Mouse (Mus musculus) lung, embryonic 16.5 days (tissue): ENCODE measurements at regions not wholly inside any gene's neighbourhood (a gene's known extent, or its start where the extent isn't known, plus 50 kb on each side); places are given as distances from the start of the nearest gene placed in this dataset.

Source experiments
- ATAC-seq: fragments of 200-750 bp; cut with Nextera tagmentation; 2 replicates; pipeline ENCODE4 v1.8.0; 2017; ENCODE audit warnings: low read depth, mild to moderate bottlenecking, moderate library complexity
- H3K27ac ChIP-seq: fragments of 300-500 bp; sonication (generic); 2 replicates; pipeline ENCODE4 v1.5.1; 2014; ENCODE audit warnings: mild to moderate bottlenecking, control low read depth, low read length
- H3K27me3 ChIP-seq: fragments of 300-500 bp; sonication (generic); 2 replicates; pipeline ENCODE4 v1.6.1; 2014; ENCODE audit warnings: low read depth, low read length, mixed read lengths; ENCODE audit not compliant: control insufficient read depth, insufficient read depth
- H3K36me3 ChIP-seq: fragments of 300-500 bp; sonication (generic); 2 replicates; pipeline ENCODE4 v1.6.1; 2014; ENCODE audit warnings: low read length; ENCODE audit not compliant: control insufficient read depth, insufficient read depth
- H3K4me1 ChIP-seq: fragments of 300-500 bp; sonication (generic); replicated peaks from 2 replicates; pipeline ENCODE4 v1.6.1; 2014; ENCODE audit warnings: low read length, mixed read lengths; ENCODE audit not compliant: control insufficient read depth, insufficient read depth
- H3K4me2 ChIP-seq: fragments of 300-500 bp; sonication (generic); 2 replicates; pipeline ENCODE4 v1.6.1; 2014; ENCODE audit warnings: low read depth, low read length, control low read depth
- H3K4me3 ChIP-seq: fragments of 300-500 bp; sonication (generic); 2 replicates; pipeline ENCODE4 v1.5.1; 2014; ENCODE audit warnings: mild to moderate bottlenecking, low read length, control low read depth
- H3K9ac ChIP-seq: fragments of 300-500 bp; sonication (generic); 2 replicates; pipeline ENCODE4 v1.6.1; 2014; ENCODE audit warnings: low read length, control low read depth
- H3K9me3 ChIP-seq: fragments of 300-500 bp; sonication (generic); 2 replicates; pipeline ENCODE4 v1.6.1; 2016; ENCODE audit warnings: low read length; ENCODE audit not compliant: control insufficient read depth
- WGBS: fragments of 180-500 bp; shearing (Covaris S2); extraction: QIAGEN DNeasy Blood & Tissue Kit; methylation state at CpG from one replicate; pipeline ENCODE4 v1.1.7; 2014; 5-methylcytosine and 5-hydroxymethylcytosine counted together

DNA sequence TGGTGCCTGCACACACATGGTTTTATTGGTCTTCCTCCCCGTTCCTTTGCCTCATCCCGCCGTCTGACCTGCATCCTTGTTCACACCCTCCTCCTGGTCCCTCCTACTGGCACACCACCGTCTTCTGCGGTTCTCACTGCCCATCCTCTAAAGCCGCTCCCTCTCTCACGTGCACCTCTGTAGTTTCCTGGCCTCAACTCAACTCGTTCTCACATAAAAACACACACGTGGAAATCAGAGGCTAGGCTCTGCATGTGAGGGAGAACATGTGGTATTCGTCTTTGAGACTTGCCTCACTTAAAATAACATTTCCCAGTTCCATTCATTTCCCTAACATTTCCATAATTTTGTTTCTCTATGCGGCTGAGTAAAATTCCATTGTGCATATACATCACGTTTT, 69.5 kb downstream of the Aldh8a1 start:
- peaks cover 3% of the 10 kb centered on the region; the same call in 1 of the 2 replicates for H3K4me1 ChIP-seq
- H3K9ac ChIP-seq: no peak overlapping the region
- no peak overlapping the region for H3K4me2 ChIP-seq
- 54% methylated on average over 12 of the region's 12 CpGs for WGBS
- H3K27me3 ChIP-seq: no peaks in the 10 kb centered on the region
- no peaks in the 10 kb centered on the region for H3K36me3 ChIP-seq
- H3K27ac ChIP-seq: no peak overlapping the region
- no peak for ATAC-seq
- H3K9me3 ChIP-seq: no peaks in the 10 kb centered on the region
- H3K4me3 ChIP-seq: no peak overlapping the region

DNA sequence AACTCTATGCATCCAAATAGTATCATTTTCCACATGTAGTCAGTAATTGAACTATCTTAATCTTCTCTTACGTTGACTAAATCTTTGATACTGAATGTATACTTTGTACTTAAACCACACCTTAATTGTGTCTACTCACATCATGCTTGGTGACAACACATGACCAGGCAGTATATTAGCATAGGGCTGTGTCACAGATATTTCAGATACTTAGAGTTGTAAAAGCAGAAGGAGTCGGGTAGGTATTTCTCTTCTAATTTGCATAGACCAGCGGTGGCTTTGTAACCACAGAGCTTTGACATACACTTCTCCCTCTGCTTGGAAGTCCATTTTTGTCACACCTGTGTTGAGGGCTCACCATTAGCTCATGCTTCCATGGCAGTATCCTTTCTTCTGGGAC, 71.0 kb downstream of the Aldh8a1 start:
- no peak overlapping the region for H3K27ac ChIP-seq
- H3K9me3 ChIP-seq: no peaks in the 10 kb centered on the region
- no peak overlapping the region for H3K9ac ChIP-seq
- H3K27me3 ChIP-seq: no peaks in the 10 kb centered on the region
- H3K4me1 ChIP-seq: peaks cover 2% of the 10 kb centered on the region; the same call in 1 of the 2 replicates
- H3K4me3 ChIP-seq: no peak overlapping the region
- no peaks in the 10 kb centered on the region for H3K36me3 ChIP-seq
- 91% methylated on average over 3 of the region's 3 CpGs for WGBS
- no peak for ATAC-seq
- no peak overlapping the region for H3K4me2 ChIP-seq

DNA sequence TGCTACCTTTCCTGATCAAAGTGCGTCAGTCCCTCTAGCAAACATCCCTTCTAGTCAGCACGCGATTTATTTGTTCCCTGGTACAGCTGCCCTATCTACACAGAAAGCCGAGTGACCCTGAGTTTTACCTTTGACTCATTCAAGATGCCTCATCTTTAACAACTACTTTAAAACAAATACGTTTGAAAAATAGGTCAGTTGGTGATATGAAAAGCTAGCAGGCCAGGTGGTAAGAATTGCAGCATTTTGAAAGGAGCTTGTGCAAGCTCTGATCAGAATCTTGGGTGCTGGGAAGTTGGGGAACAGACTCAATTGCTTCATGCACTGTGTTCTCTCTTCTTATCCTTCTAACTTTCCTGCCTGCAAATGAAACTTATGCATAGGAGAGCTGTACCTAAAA, 71.9 kb downstream of the Aldh8a1 start:
- Histone ChIP-seq H3K9ac (no peak overlapping the region), H3K27ac (no peak overlapping the region), H3K27me3 (no peaks in the 10 kb centered on the region), H3K9me3 (no peaks in the 10 kb centered on the region), H3K4me1 (no peaks in the 10 kb centered on the region; the same call in 1 of the 2 replicates), H3K4me3 (no peak overlapping the region), H3K36me3 (no peaks in the 10 kb centered on the region), H3K4me2 (no peak overlapping the region)
- no peak for ATAC-seq
- 69% methylated on average over 5 of the region's 5 CpGs for WGBS

DNA sequence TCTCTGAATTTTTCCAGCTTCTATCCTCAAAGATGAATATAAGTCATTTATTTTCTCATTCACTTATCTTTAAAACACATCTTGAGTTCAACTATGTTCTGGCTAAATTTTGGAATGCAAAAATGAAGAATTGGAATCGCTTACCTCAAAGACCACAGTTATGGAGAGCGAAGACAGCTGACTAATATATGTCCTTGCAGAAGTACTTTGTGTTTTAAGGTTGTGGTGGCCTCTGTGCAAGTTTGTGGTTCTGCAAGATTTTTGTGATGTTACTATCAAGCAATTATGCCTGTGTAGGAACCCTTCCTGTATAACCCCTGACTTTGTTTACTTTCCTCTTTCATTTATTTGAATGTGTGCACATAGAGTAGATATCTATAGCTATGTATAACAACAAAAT, 75.5 kb downstream of the Aldh8a1 start:
- WGBS: 91% methylated on average over 2 of the region's 2 CpGs
- ATAC-seq: no peak
- no peak overlapping the region for H3K27ac ChIP-seq
- no peak overlapping the region for H3K4me2 ChIP-seq
- no peaks in the 10 kb centered on the region for H3K36me3 ChIP-seq
- H3K9me3 ChIP-seq: no peaks in the 10 kb centered on the region
- H3K4me3 ChIP-seq: no peak overlapping the region
- no peak overlapping the region for H3K9ac ChIP-seq
- H3K27me3 ChIP-seq: no peaks in the 10 kb centered on the region
- no peaks in the 10 kb centered on the region for H3K4me1 ChIP-seq

DNA sequence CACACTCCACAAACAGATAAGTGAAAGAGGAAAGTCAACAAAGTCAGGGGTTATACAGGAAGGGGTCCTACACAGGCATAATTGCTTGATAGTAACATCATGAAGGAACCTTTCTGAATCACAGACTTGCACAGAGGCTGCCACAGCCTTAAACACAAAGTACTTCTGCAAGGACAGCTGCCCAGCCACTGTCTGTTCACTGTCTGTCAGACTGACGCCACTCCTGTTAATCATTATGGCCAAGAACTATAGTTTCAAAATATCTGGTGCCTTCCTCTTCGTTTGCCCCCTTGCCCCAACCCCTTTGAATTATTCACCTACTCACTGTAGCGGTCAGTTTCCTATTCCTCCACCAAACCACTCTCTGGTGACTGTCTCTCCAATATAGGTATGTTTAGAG, 76.4 kb downstream of the Aldh8a1 start:
- no peak overlapping the region for H3K27ac ChIP-seq
- WGBS: 83% methylated on average over 3 of the region's 3 CpGs
- H3K9me3 ChIP-seq: no peaks in the 10 kb centered on the region
- H3K9ac ChIP-seq: no peak overlapping the region
- no peak for ATAC-seq
- no peak overlapping the region for H3K4me2 ChIP-seq
- no peak overlapping the region for H3K4me3 ChIP-seq
- no peaks in the 10 kb centered on the region for H3K27me3 ChIP-seq
- no peaks in the 10 kb centered on the region for H3K36me3 ChIP-seq
- no peaks in the 10 kb centered on the region for H3K4me1 ChIP-seq

DNA sequence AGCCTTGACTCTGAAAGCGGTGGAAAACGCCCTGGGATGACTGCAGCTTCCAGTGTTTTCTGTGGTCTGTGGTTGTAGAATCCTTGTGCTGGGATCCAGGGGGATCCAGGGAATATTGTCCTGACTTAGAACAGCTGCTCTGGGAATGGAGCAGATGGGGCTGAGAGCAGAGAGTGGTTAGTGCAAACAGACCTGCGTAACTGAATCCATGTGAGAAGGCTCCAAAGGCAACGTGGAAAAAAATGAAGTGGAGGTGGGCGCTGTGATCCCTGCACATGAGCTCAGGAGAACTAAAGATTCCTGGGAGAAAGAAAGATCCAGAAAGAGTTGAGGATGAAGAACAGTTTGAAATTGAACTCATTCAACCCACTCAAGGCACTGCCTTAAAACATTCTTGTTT, 77.1 kb downstream of the Aldh8a1 start:
- Histone ChIP-seq H3K36me3 (no peaks in the 10 kb centered on the region), H3K9ac (no peak overlapping the region), H3K4me1 (no peaks in the 10 kb centered on the region), H3K4me2 (no peak overlapping the region), H3K9me3 (no peaks in the 10 kb centered on the region), H3K27me3 (no peaks in the 10 kb centered on the region), H3K4me3 (no peak overlapping the region), H3K27ac (no peak overlapping the region)
- WGBS: 84% methylated on average over 5 of the region's 5 CpGs
- ATAC-seq: no peak

DNA sequence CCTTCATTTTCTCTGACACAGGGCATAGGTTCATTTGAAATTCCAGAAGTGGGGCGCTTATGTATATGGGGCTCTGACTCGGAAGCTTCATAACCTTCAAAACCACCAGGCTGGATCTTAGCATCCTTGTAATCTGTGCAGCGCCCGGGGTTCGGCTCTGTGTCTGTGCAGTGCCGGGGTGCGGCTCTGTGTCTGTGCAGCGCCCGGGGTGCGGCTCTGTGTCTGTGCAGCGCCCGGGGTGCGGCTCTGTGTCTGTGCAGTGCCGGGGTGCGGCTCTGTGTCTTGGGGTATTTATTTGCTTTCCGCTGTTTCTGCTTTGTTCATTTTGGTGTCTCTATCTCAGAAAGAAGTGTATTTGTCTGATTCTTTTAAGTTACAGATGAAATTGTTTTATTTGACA, 77.7 kb downstream of the Aldh8a1 start:
- H3K27ac ChIP-seq: no peak overlapping the region
- no peak overlapping the region for H3K9ac ChIP-seq
- no peak for ATAC-seq
- H3K9me3 ChIP-seq: no peaks in the 10 kb centered on the region
- no peaks in the 10 kb centered on the region for H3K36me3 ChIP-seq
- H3K27me3 ChIP-seq: no peaks in the 10 kb centered on the region
- H3K4me2 ChIP-seq: no peak overlapping the region
- 90% methylated on average over 16 of the region's 16 CpGs for WGBS
- H3K4me1 ChIP-seq: no peaks in the 10 kb centered on the region
- H3K4me3 ChIP-seq: no peak overlapping the region

DNA sequence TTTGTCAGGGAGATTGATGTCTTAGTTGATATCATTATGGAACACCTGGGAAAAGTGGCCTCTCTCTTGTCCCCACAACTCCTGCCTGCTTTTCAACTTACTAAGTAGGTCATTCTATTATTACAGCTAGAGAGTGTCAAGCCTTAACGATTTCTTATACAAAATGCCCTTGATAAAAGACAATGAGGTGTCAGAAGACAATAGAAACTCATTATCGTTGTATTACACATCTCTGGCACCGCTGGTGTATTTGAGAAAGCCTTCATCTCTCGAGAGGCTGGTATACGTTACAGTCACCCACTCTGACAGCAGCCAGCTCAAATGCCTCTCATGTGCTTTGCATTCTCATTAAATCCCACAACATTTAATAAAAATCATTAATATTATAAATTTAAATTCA, 78.8 kb downstream of the Aldh8a1 start:
- no peaks in the 10 kb centered on the region for H3K4me1 ChIP-seq

DNA sequence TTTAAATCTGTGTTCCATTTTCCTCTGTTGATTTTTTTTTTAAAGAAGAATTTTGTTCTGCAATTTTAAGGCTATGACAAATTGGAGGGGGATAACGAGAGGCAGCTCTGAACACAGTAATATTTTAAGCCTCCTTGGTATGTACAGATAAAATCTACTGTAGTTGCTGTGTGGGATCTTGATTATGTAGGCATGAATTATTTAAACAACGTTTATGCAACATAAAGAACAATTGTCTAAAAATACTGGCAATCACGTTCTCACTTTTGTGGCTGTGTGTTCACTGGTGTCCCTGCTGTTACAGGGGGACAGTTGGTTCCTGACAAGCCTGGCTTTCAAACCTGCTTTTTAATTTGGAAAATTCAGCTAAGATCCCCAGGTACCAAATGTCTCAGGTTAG, 79.3 kb downstream of the Aldh8a1 start:
- Histone ChIP-seq H3K9ac (no peak overlapping the region), H3K4me1 (no peaks in the 10 kb centered on the region), H3K27me3 (no peaks in the 10 kb centered on the region), H3K4me3 (no peak overlapping the region), H3K36me3 (no peaks in the 10 kb centered on the region), H3K27ac (no peak overlapping the region), H3K9me3 (no peaks in the 10 kb centered on the region), H3K4me2 (no peak overlapping the region)
- ATAC-seq: no peak
- WGBS: 44% methylated on average over 3 of the region's 3 CpGs

More for the DNA sequence above, 78.8 kb downstream of the Aldh8a1 start:
- H3K27ac ChIP-seq: no peak overlapping the region
- no peaks in the 10 kb centered on the region for H3K27me3 ChIP-seq
- no peaks in the 10 kb centered on the region for H3K9me3 ChIP-seq
- ATAC-seq: no peak
- no peak overlapping the region for H3K4me3 ChIP-seq
- no peaks in the 10 kb centered on the region for H3K36me3 ChIP-seq
- WGBS: 28% methylated on average over 5 of the region's 5 CpGs
- no peak overlapping the region for H3K9ac ChIP-seq
- no peak overlapping the region for H3K4me2 ChIP-seq

DNA sequence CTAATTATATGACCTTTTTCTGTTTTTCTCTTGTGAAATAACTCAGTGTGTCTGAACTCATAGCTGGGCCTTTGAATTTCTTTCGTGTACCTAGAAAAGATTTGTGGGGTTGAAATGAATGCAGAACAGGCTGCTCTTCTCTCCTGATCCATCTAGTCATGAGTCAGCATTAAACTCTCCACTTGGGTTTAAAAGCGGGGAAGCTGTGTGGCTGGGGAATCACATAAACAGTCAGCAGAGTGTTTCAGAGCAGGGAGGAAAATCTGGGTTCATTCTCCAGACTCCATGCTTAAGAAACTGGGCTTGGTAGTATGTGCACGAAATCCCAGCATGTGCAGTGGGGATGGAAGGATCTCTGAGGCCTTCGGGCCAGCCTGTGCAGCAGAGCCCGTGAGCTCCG, 79.9 kb downstream of the Aldh8a1 start:
- Histone ChIP-seq H3K27me3 (no peaks in the 10 kb centered on the region), H3K36me3 (no peaks in the 10 kb centered on the region), H3K4me2 (no peak overlapping the region), H3K9ac (no peak overlapping the region), H3K9me3 (no peaks in the 10 kb centered on the region), H3K4me1 (no peaks in the 10 kb centered on the region), H3K4me3 (no peak overlapping the region), H3K27ac (no peak overlapping the region)
- 73% methylated on average over 6 of the region's 6 CpGs for WGBS
- ATAC-seq: no peak
